Mouse (Mus musculus) v-Abl transformed pro-B cells (cell line): Measurements from ENCODE around the gene Atf1.
"Not testable (repeated sequence)": the region's sequence is repeated elsewhere in the genome, so short reads cannot be mapped to it uniquely, and the experiment has no call there.

ENCODE experiments used
- in situ Hi-C, 2 experiments: fragments of 400-800 bp; cut with MboI; formaldehyde crosslinking; loops; one replicate each; pipeline ENCODE4 v1.15.1; 2025; ENCODE audit not compliant: unreplicated experiment in 2 of 2

Atf1 gene

DNA sequence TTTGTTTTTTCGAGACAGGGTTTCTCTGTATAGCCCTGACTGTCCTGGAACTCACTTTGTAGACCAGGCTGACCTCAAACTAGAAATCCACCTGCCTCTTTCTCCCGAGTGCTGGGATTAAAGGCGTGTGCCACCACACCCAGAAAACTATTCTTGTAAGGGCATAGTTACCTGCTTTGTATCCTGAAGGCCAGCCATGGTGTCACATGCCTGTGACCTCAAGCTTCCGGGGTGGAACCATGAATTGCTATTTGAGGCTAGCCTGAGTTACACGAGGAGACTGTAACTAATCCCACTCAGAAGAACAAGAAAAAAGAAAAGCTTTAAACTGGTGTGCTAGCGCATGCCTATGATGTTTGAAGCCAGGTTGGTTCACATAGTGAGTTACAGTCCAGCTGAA lies 28.8 kb downstream of the Atf1 start:
- in situ Hi-C loops: no loop called here

DNA sequence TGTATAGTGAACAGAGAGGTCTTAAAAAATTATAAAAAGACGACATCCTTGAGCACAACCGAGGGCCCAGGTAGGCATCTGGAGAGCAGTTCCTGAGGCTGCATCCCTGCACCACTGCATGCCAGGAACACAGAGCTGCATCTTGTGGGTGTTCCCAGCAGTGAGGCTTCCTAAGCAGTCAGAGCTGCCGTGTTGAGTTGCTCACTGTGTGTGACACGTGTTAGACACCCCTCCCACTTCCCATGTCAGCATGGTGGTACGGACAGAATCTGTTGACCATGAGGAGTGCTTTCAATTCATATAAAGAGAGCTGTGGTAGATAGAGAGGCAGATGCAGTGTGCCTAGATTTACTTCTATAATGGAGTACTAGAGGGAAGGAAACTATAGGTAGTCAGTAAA lies 29.7 kb downstream of the Atf1 start:
- in situ Hi-C loops: no loop called here

DNA sequence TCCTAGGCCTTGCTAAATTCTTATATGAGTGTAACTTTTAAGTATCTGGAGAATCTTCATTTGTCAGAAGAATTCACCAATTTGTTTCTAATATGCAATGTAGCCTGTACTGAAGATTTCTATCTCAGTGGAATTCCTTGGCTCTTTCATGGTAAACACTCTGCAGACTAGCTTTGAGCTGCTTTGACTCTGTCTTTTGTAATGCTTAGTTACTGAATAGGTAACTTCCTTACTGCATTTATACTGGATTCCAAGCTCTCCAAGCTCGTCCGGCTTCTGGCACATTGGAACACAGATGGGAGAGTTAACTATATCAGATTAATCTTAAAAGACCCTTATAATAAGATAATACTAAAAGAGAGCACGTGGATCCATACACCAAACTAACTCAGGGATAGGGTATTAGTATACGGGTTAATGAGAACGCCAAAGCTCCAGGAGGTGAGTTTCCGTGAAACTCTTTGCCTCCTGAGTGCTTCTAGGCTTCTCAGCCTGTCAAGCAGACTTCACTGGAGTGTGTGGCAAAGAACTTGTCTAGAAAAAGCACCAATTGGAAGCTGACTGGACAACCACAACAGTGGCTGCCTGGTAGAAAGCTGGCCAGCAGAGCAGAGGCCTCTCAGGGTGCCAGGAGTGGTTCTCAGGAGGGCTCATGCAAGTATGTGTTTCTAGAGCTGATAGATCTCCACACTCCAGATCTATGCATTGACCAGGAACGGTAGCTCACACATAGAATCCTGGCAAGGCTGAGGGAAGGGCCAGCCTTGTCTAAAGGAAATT lies 31.2 kb downstream of the Atf1 start:
- in situ Hi-C loops: no loop called here

DNA sequence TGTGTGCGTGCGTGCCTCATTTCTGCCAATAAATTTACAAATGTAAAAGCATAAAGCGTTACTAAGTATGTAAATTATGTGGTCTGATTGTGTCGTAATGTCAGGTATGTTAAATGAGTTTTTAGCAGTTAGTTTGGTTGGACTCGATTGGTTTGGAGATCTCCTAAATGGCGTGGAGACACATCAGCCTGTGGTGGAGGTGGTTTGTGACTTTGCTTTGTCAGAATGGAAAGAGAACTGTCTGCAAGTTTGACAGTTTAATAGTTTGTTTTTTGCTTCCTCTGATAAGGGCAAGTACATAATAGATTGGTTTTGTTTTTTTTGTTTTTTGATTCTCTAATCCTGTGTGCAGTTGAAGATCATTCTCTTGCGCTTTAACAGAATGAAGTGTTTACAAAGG lies 32.7 kb downstream of the Atf1 start:
- in situ Hi-C loops: loop anchor here in 1 of 2 experiments (10.0 kb wide), 2 partner anchors 64 to 204 kb away; partner anchors contain the start of gene Letmd1

DNA sequence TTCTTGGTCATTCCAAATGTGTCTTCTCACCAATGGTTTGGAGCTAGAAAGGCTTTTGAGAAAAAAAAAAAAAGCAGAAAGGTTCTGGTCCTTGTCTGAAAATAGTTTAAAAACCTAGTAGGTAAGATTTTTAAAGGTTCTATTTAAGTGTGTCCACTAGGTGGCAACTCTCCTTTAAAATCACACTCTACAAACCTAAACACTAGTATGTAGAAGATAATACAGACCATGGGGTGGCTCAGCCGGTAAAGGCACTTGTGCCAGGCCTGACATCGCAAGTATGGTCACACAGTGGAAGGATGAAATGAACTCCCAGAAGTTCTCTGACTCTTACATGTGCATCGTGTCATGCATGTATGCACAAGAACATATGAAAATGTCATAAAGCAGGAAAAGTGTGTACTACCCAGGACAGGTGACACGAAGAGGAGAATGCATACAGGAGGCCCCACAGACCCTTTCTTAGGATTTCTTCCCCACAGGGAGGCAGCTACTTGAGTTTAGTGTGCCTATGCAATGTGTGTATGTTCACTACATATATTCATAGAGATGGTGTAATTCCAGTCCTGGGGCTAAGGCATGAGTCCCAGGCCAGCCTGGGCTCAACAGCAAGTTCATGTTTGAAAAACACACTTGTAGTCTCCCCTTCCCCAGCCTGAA lies 35.8 kb downstream of the Atf1 start:
- in situ Hi-C loops: loop anchor here in 1 of 2 experiments (10.0 kb wide), 2 partner anchors 61 to 201 kb away; partner anchors contain the start of gene Letmd1

DNA sequence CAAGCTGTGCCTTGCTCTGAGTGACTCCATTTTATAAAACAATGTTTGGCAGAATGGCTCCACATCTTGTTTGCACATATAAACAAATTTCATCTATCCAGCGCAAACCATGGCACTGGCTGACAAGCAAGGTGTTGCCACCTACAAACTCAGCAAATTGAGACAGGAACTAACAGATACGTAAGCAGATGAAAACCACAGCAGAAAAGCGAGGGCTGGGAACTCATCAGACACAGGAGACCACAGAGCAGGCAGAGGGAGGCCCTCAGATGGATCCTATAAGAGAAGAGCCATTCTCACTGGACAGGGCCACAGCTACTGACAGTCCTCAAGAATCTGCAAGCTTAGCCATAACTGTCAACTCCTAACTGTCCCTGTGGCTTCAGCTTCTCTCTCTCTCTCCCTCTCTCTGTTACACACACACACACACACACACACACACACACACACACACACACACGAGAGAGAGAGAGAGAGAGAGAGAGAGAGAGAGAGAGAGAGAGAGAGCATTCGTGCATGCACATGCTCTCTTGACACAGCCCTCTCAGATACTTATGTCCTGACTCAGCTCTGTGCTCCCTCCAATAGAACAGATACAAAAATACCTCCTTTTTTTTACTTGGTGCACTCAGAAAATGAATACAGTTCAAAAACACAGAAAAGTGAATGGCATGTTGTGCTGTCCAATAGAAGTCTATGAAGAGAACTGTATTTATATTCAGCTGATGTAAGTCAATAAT lies 38.1 kb downstream of the Atf1 start:
- in situ Hi-C loops: loop anchor here (5.0 to 10.0 kb wide), 4 partner anchors 52 to 199 kb away; partner anchors contain the start of gene Letmd1 (in 1 of the 2)

DNA sequence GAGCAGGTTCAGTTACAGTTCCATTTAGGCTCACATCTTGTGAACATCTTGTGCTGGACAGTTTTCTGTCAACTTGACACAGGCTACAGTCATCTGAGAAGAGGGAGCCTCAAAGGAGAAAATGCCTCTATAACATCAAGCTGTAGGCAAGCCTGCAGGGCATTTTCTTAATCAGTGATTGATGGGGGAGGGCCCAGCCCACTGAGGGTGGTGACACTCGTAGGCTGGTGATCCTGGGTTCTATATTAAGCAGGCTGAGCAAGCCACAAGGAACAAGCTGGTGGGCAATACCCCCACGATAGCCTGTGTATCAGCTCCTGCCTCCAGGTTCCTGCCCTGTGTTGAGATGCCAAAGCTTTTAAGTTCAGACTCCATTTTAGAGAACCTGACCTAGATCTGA lies 41.3 kb downstream of the Atf1 start:
- in situ Hi-C loops: loop anchor here (5.0 to 10.0 kb wide), 4 partner anchors 48 to 196 kb away; partner anchors contain the start of gene Letmd1 (in 1 of the 2)

DNA sequence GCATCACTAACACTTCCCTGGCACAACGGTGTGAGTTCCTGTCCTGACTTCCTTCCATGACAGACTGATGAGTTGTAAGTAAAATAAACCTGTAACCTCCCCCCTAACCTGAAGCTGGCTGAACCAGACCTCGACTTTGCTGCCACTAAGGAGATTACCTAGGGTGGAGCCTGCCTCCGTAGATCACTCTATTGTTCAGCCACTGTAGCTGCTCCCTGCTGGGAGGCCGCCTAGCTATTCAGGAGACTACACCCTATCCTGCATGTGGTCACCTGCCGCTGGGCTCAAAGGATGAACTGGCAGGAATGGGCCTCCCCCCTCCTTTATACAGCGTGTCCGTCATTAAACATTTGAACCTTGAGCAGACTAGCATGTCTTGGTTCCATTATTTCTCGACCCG lies 42.2 kb downstream of the Atf1 start:
- in situ Hi-C loops: loop anchor here (5.0 to 10.0 kb wide), 4 partner anchors 48 to 195 kb away; partner anchors contain the start of gene Letmd1 (in 1 of the 2)

DNA sequence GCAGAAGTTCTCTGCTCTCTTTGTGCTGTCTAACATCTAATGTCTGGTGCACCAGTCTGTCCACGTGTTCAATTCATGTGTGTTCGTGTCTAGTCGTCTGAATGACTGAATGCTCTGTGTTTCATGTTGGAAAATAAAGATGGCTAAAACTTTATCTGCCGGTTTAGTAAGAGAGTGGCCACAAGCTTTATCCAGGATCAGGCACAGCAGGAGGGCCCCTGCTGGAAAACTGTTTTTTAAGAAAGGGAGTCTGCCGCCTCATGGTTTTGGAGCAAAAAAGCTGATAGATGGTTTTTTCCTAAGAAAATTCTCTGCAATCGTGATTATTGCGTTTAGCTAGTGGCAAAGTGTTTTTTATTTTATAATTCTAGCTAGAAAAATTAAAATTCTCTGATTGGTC lies 43.0 kb downstream of the Atf1 start:
- in situ Hi-C loops: not testable (repeated sequence)

DNA sequence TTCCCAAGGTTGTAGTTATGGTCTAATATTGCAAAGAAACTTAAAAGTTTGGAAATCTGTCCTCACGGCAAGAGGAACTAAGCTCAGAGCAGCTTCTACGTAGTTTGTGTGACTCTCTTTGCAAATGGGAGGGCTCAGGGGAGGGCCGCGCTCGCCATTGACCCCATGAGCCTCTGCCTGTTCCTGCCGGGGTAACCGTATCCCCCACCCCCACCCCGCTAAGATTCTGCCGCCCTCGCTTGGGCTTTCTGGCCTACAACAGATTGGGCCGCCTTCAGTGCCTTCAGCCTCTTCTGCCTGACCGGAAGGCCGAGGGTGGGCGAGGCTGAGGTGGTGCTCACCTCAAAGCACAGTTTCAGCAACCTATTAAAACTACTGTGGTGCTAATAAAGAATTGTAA lies 43.8 kb downstream of the Atf1 start:
- in situ Hi-C loops: no loop called here

DNA sequence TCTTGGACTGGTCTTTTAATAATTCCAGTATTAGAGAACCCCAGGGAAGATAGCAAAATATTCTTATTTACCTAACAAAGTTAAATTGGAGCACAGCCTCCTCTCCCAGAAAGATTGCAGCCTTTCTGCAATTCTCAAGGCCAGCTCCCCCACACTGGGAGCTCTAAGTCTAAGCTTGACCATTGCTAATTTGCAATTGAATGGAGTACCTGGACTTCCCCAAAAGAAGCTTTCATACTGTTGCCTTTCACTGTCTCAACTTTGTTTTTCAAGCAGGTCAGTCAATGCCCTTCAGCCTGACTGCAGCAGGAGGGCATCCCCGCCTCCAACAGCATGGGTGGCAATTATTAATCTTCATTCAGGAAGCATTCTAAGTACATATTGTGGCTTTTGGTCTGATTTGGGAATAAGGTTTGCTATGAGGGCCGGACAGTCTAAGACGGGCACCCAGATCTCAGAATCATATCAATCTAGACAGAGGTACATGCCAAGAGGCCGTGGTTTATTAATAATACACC lies 46.2 kb downstream of the Atf1 start:
- in situ Hi-C loops: not testable (repeated sequence)

DNA sequence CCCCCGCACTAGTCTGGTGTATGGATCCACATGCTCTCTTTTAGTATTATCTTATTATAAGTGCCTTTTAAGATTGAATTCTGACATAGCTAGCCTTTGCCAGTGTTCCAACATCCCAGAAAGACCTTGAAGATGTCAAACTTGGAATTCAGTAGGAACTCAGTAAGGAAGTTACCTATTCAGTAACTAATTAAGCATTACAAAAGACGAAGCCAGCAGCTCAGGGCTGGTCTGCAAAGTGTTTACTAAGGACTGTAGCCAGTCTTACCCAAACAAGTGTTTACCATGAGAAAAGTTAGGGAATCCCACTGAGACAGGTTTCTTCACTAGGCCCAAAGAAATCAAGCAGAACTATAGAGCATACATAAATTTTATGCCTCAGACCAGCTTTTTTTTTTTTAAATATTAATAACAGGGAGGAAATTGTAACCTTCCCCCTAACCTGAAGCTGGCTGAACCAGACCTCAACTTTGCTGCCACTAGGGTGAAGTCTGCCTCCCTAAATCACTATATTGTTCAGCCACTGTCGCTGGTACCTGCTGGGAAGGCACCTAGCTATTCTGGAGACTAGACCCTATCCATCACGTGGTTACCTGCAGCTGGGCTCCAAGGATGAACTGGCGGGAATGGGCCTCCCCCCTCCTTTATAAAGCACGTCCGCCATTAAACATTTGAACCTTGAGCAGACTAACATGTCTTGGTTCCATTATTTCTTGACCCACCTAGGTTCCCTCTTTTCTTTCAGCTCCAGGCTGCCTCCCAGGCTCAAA lies 47.4 kb downstream of the Atf1 start:
- in situ Hi-C loops: no loop called here

DNA sequence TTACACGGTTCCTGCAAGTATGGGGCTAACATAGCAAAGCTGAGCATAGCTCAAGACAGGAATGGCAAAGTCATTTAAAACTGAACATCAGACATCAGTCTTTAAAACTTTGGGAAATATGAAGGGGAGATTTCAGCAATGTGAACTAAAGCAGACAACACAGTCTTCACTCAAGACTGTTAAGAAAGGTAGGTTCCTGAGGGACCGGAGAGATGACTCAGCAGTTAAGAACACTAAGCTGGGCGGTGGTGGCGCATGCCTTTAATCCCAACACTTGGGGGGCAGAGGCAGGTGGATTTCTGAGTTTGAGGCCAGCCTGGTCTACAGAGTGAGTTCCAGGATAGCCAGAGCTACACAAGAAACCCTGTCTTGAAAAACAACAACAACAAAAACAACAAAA lies 48.8 kb downstream of the Atf1 start:
- in situ Hi-C loops: no loop called here

DNA sequence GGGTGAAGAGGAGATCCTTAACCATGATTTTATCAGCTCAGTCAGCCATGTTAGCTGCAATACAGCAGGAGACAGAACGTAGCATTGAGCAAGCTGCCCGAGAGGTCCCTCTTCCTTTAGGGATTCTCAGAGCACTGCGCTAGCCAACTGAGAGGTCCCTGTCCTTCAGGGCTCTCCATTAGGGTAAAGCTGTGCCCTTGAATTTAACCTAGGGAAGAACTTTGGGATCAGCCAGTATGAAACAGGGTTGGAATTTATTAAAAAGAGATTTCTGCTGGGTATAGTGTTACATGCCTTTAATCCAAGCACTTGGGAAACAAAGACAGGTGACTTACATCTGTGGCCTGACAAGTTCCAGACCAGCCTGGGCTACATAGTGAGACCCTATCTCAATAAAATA lies 50.0 kb downstream of the Atf1 start:
- in situ Hi-C loops: no loop called here

DNA sequence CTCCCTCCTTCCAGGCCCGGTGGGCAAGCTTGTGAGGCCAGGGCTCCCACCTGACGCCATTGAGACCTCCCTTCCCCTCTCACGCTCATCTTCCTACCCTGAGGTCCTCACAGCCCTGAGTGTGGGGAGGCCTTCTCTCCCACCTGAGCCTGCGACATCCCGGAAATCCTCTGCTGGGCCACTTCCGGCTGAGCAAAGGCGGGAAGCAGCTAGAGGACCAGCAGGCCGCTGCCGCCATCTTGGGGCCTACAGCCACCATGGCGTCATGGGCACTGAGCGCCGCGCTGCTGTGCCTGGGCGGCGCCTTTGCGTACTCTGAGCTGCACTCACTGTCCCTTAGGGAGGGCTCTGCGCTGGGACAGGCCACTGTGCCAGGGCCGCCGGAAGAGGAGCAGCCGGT lies 53.0 kb downstream of the Atf1 start, which contains the start of gene Tmprss12:
Gene Tmprss12, plus strand, starts transcription at position 212 of the 400 bp plus-strand sequence.
- in situ Hi-C loops: no loop called here

DNA sequence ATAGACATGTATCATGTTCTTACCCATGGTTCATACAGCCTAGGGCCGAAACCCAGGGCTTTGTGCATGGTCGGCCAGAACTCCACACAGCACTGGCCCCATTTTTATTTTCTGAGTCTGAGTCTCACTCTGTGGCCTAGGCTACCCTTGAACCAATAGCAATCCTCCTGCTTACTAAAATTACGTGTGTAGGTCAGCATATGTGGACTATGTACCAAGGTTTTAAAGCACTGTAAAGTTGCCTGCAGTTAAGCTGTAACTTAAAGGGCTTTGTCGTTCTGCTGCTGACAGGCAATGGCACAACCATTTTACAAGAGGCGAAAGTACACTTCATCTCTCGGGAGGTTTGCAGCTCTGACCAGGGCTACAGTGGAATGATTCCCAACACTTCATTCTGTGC lies 61.4 kb downstream of the Atf1 start:
- in situ Hi-C loops: no loop called here

DNA sequence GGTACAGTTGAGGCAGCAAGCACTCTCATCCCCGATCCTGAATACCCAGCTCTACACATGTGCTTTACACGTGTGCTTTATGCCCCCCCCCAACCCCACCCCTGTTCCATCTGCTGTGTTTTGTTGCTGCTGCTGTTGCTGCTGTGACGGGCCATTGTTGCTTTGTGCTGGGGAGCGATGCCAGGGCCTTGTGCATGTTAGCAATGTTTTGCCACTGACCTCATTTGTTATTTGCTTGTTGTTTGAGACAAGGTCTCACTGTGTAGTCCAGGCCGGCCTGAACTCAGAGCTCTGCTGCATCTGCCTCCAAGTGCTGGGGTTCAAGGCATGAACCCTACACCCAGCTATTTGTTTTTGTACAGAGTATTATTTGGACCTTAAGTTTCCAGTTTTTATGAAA lies 63.2 kb downstream of the Atf1 start:
- in situ Hi-C loops: no loop called here

DNA sequence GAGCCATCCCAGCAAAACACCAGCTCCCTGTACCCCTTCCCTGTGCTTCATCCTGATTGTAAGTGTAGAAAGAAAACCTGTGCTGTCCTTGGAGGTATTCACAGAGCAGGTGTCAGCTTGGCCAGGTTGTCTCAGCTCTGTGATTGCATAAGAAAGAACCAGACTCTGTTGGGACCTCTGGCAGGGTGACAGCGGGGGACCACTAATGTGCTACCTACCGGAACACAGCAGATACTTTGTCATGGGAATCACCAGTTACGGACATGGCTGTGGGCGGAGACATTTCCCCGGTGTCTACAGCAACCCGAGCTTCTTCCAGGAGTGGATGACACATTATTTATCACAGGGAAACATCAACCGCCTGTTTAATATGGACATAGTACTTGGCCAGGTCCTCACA lies 64.7 kb downstream of the Atf1 start:
- in situ Hi-C loops: no loop called here

DNA sequence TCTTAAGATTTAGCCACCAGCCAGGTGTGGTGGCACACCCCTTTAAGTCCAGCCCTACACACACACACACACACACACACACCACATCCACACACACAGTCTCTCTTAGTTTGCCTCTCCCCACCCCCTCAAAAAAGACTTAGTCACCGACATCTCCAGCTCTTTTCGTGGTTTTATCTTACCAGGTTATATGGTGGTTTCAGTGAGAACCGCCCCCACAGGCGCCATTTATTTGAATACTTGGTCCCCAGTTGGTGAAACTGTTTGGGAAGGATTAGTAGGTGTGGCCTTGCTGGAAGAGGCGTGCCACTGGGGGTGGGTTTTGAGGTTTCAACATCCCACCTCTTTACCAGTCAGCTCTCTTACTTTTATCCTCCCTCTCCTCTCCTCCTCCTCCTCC lies 70.2 kb downstream of the Atf1 start:
- in situ Hi-C loops: no loop called here

DNA sequence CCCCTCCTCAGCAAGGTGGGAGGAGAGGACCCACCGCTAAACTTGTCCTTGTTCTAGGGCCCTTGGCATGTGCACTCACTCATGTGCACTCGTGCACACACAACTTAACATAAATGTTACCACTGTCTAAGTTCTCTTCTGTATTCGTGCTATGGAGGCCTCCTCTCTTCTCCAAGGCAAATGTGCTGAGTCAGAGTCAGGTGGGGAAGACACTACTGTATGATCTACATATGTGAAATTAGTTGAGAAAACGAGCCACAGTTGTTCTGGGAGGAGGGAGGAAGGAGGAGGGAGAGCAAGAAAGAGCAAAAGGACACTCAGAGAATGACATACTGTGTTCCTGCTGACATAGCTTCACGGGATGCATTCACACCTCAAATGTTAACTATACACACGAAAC lies 72.9 kb downstream of the Atf1 start:
- in situ Hi-C loops: loop anchor here in 1 of 2 experiments (5.0 to 25.0 kb wide), 2 partner anchors 263 to 1388 kb away; partner anchors contain the start of genes Dip2b and Lmbr1l
